Mouse (Mus musculus): ENCODE measurements around the gene Ubtf.

Gene Ubtf

GRCm38 (mm10) chr11:102266631-102267355, 52.7 kb downstream of the Ubtf start:
- DNase-seq (ENCODE audit: low read depth, low spot score): no peak

GRCm38 (mm10) chr11:102265816-102266215, 53.7 kb downstream of the Ubtf start:
- no peak for DNase-seq (ENCODE audit: low read depth, low spot score)

- no peak for DNase-seq (ENCODE audit: low read depth, low spot score)
Measured at GRCm38 (mm10) chr11:102263211-102263610, 56.3 kb downstream of the Ubtf start.

- DNase-seq (ENCODE audit: low read depth, low spot score): no peak
Measured at GRCm38 (mm10) chr11:102258521-102258920, 61.0 kb downstream of the Ubtf start.

- DNase-seq (ENCODE audit: low read depth, low spot score): no peak
Measured at GRCm38 (mm10) chr11:102258095-102258494, 61.4 kb downstream of the Ubtf start.

GRCm38 (mm10) chr11:102257514-102257913, 62.0 kb downstream of the Ubtf start:
- DNase-seq (ENCODE audit: low read depth, low spot score): no peak

All from CD4-positive helper T cell, adult 2 months (primary cell).